Mouse (Mus musculus): Measurements from ENCODE around the gene Adam4. TPM values are rescaled to one million over a fixed set of nuclear protein-coding genes. Genes with fewer than 3 reads are reported as not detected.
"Not testable (repeated sequence)": the region's sequence is repeated elsewhere in the genome, so short reads cannot be mapped to it uniquely, and the experiment has no call there.

Gene Adam4
- 0.27 and 0.29 TPM in 2 replicates for polyA plus RNA-seq (2012; rRNA removed)

DNA sequence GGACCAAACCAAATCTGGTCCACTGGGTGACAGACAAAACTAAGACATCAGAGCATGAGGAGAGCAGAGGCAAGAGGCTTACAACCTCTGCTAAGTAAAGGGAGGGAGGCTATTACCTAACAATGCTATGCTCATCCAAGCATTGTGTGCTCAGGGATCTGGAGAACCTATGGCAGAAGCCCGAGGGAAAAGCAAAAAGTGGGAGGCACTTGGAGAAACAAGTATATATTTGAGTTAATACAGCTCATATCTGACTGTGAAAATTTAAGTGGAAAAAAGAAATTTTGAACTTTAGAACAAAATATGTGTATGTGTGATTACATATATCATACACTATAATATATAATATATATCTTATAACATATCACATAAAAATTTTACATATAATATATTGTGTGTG, at the start of gene Adam4:
Adam4 (minus strand) TSS at position 101 of the 400 bp plus-strand sequence.
- no peak for DNase-seq (ENCODE audit: low read depth)

DNA sequence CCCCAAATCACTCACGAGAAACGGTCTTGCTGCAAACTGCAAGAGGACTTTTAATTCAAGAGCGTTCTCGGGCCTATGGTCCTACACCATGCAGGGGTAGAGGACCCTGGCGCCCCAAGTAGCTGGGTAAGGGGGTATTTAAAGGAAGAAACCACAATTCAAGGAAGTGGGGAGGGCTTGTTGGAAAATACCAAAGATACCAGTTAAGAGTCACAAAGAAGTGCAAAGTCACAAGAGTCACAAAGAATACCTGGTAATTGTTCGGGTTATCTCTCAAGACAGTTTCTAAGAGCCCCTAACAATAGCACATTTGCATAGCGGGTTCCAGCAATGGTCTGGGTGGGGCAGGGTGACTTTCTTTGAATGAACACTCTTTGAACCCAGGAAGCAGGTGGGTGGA, 37.3 kb upstream of the Adam4 start:
- not testable (repeated sequence) for DNase-seq (ENCODE audit: low read depth)

GRCm38 (mm10) chr12:81438985-81439384, 17.2 kb upstream of the Adam4 start:
- DNase-seq (ENCODE audit: low read depth) = not testable (repeated sequence)

- DNase-seq (ENCODE audit: low read depth) = not testable (repeated sequence)
Observed at GRCm38 (mm10) chr12:81434778-81435177, 13.0 kb upstream of the Adam4 start.

DNA sequence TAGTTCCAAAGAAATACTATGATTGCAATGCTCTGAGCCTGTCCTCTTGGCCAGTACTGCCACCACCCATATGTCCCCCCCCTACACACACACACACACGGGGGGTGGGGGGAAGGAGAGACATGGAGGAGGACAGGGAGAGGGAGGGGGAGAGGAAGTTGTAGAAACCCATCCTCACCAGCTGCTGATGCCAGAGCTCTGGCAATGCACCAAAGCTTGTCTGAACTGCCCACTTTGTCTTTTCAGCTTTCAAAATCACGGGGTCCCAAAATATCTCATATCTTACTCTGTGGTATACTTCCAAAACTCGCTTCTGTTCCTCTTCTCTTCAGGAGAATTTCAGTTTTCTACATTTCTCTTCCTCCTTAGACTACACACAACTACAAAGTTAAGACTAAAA, 8.5 kb downstream of the Adam4 start:
- no peak for DNase-seq (ENCODE audit: low read depth)

- no peak for DNase-seq (ENCODE audit: low read depth)
Observed at GRCm38 (mm10) chr12:81408966-81409365, 12.8 kb downstream of the Adam4 start.

DNA sequence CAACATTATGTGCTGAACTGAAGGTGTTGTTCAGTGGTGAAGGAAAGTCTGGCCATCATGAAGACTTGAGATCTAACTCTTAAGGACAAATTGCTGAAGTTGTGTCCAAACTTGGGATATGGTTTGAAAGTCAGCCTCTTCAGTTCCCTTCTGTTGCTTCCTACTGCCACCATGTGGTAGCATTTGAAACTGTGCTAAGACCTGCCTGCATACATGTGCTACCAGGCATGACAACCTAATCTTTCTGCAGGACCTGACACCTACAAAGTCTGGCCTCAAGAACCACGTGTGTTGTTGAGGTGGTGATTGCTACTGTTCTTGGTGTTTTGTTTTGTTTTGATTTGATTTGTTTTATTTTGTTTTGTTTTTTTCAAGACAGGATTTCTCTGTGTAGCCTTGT, 19.6 kb downstream of the Adam4 start:
- no peak for DNase-seq (ENCODE audit: low read depth)

GRCm38 (mm10) chr12:81379364-81379763, 42.4 kb downstream of the Adam4 start, which contains the start of gene Gm4787:
Gene Gm4787, minus strand, starts transcription at chr12:81379464.
- not testable (repeated sequence) for DNase-seq (ENCODE audit: low read depth)

Other genes with a start within 250 kb of the Adam4 start
- 0.14 TPM in 2 replicates for gene Slc8a3, start 88.8 kb downstream of the Adam4 start, polyA plus RNA-seq (2012; rRNA removed)
- gene Gm4787, start 42.5 kb downstream of the Adam4 start, polyA plus RNA-seq (2012; rRNA removed) = 0.43 and 0.55 TPM in 2 replicates
- gene Cox16, start 63.2 kb upstream of the Adam4 start, polyA plus RNA-seq (2012; rRNA removed) = 86.8 and 152 TPM in 2 replicates
- gene Gm20498, start 111.0 kb upstream of the Adam4 start, polyA plus RNA-seq (2012; rRNA removed) = 15.3 and 15.6 TPM in 2 replicates
- gene Synj2bp, start 111.0 kb upstream of the Adam4 start, polyA plus RNA-seq (2012; rRNA removed) = 21.3 and 30.6 TPM in 2 replicates
- 0.03 and 0.06 TPM in 2 replicates for gene Adam21, start 146.5 kb upstream of the Adam4 start, polyA plus RNA-seq (2012; rRNA removed)
- gene Med6, start 173.1 kb upstream of the Adam4 start, polyA plus RNA-seq (2012; rRNA removed) = 12.0 and 12.9 TPM in 2 replicates
- gene Ttc9, start 209.3 kb upstream of the Adam4 start, polyA plus RNA-seq (2012; rRNA removed) = 3.0 TPM in 2 replicates